Mouse (Mus musculus): ENCODE measurements around the gene Tmcc3.

The Tmcc3 gene

DNA sequence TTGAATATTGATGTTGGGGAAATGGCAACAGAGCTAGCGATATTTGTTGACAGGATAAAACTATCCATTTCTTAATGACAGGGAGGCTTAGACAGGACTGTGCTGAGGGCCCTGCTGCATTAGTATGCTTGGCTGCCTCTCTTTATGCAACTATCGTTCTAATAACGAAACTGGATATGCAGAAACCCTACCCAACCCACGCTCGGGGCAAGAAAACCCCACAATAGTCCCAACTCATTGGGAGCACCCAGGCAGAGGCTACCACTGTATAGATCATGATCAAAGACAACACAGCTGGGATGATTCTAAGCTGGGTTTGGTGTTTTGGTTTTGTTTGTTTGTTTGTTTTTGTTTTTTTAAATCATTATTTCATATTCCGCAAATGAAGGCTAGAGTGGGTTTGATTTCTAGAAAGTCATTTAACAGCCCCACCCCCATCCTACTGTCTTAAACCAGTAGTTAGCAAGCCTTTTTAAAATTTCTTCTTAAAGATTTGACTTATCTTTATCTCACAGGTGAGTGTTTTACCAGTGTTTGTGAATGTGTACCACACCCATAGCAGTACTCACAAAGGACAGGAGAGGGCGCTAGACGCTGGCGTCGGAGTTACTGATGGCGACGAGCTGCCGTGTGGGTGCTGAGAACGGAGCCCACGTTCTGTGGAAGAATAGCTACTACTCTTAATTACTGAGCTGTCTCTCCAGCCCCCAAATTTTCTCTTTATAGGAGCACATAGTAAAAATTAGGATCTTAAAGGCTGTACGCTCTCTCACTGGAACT, 20.8 kb downstream of the Tmcc3 start:
- DNase-seq, result no peak

DNA sequence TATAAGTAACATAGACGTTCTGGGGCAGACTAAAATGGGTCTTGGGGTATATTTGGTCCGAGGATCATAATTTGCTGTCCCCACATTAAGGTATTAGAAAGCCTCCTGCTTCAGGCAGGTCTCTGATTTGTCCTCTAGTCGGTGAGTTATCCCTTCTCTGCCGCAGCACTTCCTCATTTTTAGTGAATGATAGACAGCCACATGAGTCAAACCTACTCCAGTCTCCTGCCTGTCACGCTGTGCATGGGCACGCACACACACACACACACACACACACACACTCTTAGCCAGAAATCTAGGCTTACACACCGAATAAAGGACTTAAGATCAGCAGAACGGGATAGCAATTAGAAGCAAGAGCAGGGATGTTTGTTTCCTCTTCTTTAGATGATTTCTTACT, 21.6 kb downstream of the Tmcc3 start:
- no peak for DNase-seq

DNA sequence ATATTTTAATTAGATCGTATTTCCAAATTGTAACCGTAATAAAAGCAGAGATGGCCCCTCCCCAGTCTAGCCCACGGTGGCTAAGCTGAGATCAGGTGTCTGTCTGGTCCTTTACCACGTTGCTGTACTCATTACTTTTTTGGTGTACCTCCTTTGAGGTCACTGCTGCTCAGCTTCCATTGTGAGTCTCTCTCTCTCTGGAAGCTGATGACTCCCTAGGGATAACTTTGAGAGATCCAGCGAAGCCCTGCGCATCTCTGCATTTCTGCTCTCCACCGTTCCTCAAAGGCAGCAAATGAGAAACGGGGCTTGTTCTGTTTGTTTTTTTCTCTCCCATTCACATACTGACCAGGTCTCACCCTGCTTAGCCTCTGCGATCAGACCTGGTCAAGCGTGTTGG, 23.3 kb downstream of the Tmcc3 start:
- DNase-seq, result no peak

DNA sequence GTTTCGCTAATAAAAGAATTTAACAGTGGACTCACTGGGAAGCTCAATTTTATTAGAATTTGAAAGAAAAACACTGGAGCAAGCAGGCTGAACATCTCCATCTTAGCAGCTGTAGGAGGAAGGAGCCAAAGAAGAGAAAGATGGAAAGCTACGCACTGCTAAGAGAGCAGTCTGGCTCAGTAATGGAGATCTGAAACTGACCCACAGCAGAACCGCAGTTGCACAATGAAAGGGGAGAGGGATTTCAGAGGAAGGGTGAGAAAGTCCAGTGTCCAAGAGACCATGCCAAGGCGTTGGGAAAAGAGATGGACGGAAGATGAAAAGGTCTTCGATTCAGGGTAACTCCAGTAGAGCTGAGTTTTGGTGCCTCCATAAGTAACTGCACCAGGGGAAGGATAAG, 24.3 kb downstream of the Tmcc3 start:
- DNase-seq, result no peak

DNA sequence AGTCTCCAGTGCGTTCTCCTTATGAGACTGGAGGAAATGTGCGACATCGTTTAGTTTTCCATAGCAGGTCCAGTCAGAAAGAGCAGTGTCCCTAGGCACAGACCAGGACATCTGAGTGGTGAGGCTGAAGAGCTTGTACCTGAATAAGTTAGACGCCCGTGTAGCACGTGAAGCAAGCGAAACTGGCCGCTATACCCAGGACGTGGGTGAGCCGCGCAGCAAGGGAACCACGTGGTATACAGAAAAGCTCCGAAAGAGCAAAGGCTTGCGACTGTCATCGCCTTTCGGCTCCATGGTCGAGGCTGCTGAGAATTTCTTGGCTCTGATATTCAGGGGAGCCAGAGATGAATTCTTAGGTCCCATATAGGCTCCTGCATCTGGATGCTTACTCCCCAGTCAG, 29.8 kb downstream of the Tmcc3 start:
- no peak for DNase-seq

DNA sequence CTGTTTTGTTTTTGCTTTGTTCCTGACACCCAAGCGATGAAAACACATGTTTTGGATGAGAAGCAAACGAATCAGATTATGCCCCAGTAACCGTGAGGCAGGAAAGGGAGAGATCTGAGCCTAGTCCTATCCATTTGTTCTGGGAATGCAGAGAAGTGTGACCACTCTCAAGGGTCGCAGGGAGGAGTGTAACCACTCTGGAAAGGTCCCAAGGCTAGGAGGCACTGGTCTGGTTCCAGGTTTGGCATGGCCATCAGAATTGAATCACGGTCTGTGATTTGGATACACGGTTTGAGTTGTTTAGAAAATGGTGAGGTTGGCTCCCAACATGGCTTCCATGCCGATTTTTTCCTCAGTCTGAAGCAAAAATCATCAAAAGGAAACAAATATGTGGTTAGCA, 30.5 kb downstream of the Tmcc3 start:
- DNase-seq, result no peak

DNA sequence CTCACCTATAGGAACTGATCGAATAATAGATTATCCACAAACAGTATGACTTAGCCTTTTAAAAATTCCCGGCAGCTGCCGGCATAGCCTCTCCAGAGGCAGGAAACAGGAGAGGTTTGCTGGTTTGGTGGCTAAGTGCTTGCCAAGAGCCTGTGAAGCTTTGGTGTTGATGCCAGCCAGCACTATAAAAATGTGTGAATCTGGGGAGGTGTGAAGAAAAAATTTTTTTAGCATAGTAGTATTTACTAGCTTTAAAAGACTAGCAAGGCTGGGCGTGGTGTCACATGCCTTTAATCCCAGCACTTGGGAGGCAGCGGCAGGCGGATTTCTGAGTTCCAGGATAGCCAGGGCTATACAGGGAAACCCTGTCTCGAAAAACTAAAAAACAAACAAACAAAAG, 31.8 kb downstream of the Tmcc3 start:
- no peak for DNase-seq

DNA sequence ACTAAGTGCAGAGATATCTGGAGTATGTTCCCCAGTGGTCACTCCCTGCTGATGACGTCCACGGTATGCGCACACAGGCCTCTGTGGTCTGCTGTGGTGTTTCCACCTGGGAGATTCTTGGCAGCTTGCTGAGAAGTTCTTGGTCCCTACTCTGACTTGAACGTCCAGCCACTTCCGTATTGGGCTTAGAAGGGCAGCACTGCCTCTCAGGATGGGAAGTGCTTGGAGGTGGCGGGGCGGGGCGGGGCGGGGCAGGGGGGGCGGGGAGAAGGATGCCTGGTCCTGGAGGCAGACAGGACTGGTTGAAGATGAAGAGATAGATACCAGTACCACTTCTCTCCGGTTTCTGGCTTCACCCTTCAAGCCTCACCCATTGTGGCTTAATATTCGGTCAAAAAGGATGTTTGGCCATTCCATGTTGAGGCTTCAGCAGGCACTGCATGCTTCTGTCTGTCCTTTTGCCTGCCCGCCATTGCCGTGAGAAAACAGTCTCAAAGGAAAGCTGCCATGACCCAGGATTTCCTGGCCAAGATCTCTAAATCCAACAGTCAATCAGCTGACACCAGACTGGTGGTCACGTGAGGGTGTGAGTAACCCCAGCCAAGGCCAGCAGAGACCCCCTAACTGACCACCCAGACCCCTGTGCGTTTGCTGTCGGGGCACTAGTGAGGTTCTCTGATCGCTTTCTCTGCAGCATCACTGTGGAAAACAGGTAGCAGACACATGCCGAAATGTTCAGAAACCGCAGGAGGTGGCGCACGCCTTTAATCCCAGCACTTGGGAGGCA, 33.1 kb downstream of the Tmcc3 start:
- DNase-seq, result no peak

DNA sequence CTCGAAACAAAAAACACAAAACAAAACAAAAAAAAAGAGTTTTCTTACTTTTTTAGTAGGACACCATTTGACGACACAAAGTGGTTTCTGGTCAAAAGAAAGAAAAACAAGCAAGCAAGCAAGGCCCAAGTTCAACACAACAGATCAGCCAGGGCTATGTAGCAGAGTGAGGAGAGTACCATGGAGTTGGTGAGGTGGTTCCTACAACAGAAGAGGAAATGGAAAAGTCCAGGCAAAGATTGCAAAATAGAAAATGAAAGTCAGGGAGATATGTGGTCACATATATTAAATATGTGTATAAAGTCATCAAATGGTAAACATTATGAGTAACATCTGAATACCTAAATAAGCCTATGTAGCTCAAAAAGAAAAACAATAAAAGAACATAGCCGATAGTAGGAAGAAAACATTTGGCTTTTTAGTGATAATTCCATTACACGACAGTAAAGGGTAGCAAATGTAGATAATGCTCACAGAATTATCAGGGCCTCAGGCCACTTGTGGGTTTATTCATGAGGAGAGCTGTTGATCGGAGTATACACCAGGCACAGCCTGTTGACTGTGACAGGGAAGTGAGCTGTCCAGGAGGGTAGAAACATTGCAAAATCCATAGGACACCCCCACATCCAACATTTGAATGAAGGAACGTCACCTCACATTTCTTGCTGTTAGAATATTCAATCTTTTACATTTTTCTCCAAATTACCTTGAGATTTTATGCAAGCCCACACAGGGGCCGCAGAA, 33.9 kb downstream of the Tmcc3 start:
- no peak for DNase-seq

DNA sequence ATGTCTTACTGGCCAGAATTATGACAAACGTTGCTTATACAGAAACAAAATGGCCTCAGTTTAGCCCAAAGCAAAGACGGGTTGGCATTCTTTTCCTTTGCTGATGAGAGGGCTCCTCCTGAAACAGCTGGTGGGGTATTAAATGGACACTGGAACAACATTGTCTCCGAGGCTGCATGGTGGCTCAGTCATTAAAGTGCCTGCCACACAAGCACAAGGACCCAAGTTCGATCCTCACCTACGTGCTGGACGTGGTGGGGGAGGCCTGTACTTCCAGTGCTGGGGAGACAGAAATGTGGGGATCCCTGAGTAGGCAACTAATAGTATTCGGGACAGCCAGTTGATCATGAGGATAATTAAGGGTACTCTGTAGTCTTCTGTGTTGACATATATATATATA, 34.8 kb downstream of the Tmcc3 start:
- no peak for DNase-seq

DNA sequence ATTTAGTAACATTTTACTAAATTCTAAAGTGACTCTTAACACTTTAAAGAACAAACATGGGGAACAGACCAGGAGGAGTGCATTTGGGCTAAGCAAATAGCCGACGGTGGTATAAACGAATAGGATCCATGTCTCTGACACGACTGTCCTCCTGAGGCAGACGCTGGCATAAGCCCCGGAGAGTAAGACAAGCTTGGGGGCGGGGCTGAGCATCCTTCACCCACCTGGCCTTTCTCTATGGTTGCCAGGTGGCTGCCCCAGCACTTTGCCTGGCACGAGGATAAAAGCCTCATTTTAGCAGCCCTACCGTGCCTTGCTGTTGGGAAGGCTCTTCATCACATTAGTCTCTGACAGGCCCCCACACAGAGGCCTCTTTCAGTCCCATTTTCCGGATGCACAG, 35.5 kb downstream of the Tmcc3 start:
- no peak for DNase-seq

DNA sequence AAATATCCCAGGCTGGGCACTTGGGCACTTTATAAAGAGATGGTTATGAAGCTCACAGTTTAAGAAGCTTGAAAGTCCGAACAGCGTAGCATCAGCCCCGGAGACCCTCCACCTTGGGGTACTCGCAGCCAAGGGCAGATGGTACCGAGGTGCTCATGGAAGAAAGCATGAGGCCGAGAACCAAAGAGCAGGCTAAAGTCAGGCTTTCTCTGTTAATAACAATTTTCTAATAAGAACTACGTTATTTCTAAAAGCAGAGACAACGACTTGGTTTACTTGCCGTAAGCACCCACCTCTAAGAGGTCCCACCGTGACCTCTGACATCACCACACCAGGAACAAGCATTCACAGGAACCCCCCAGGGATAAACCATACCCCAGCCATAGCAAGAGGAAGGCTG, 36.2 kb downstream of the Tmcc3 start:
- DNase-seq, result no peak

DNA sequence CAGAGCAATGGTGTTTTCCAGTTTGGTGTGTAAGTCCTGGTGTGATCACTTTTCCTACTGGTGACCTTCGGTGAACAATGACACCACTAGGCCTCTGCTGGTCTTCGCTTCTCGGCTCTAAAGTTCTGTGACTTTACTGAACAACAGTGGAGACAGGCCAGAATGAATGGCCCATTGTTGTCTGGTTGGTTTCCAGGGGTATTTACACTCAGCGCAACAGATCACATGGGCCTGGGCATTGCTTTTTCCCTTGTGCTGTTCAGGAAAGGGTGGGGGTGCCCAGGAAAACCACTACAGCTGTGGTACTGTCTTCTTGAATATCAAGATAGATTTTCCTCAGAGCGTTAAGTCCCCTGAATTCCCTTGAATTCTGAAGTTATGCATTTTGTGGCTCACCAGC, 38.5 kb downstream of the Tmcc3 start:
- DNase-seq, result peak; percentile 61

DNA sequence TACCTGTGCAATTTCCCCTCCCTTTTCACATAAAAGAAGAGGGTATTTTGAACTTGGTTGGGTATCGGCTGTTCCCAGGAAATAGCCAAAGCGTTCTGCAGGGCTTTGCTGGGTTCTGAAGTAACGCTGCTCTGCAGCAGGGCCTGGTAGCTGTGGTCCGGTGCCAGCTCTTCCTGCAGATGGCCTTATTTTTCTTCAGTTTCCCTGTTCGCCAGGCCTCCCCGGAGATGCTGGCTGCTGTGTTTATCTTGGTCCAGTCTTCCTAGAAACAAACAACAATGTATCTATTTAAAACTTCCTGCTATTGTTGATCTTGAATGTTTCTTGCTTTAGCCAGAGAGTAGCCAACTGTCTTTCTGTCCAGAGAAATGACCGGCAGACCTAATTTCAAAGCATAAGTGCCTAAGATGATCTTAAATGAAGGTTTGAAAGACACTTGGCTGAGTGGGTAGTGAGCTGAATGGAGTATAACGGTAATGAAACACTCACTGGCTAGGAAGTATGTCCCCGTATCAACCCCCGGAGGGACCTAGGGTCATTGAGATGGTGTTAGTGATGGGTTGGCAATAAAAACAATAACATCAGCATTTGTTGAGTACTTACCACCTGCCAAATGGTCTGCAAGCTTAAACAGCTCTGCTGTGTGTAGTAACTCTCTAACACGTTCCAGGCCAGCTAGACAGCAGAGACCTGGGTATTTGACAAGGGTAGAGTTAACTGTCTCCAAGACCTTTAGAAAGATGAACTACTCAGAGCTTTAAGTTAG, 39.3 kb downstream of the Tmcc3 start:
- DNase-seq, result peak; percentile 65

DNA sequence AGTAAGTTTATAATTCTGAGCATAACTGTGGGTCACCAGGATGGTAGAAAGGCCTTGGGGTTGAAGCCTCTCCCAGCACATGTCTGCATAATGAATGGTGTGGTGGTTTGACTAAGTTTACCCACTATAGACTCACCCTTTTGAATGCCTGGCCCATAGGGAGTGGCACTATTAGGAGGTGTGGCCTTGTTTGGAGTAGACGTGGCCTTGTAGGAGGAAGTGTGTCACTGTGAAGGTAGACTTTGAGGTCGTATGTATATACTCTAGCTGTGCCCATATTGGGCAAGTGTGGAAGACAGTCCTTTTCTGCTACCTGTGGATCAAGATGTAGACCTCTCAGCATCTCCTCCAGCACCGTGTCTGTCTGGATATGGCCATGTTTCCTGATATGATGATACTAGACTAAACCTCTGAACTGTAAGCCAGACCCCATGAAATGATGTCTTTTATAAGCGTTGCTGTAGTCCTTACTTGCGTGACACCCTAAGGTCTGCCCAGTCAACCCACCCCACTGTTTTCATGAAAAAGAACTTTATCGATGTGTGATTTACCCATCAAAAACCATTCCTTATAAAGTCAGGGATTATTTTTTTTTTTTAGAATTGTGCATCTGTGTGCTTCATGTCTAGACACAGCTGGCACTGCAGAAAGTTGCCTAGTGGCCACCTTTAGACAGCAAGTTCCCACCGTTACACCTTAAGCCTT, 40.6 kb downstream of the Tmcc3 start:
- DNase-seq, result no peak

DNA sequence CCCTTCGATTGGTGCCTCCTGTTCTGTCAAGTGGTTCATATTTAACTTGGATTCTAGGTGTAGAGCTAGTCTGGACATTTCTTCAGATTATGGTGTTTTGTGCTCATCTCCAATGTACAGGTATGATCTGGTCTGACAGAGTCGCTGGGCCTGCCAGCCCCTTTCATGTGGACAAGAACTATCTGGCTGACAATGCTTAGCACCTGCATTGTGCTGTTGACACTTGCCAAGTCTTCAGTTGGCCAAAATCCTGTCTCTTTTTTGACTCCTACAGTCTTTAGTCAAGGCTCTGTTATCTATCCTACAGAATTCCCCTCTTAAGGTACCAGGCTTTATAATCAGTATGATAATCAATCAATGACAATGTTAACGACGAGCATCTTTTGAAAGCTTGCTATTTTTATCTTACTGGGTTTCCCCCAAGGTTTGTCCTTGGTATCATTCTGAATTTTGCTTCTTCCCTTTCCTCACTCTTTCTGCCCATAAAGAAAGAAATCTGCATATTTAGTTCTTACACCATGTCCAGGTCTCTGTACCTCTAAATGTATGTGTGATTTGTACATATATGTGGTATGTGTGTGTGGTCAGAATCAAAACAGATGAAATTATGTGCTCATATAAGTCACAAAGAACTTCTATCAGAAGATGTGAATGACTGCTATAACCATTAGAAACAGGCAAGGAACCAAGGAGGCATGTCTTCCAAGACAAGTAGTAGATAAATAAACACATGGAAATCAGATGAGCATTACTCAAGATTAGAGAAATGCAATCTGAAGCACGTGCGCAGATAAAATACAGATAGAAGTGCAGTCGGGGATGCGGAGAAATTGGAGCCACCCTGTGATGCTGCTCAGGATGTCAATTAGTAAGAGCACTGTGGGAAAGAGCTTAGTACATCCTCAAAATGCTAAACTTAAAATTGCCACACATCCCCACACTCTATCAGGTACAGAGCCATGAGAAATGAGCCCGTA, 41.4 kb downstream of the Tmcc3 start:
- no peak for DNase-seq

DNA sequence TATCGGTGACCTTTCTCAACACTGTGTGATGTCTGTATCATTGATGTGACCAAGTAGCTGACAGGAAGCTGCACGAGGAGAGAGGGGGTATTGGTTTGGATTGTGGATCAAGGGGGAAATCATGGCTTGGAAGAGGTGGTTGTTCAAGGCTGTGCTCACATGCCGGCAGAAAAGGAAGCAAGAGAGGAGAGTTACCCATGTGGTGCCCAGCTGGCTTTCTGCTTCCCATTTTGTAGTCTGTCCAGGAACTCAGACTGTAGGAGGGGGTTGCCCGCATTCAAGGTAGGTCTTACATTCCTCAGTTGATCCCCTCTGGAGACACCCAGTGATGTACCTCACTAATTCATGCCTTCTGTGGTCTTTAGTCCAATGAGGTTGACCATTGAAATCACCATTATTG, 42.3 kb downstream of the Tmcc3 start:
- DNase-seq, result peak; percentile 27

DNA sequence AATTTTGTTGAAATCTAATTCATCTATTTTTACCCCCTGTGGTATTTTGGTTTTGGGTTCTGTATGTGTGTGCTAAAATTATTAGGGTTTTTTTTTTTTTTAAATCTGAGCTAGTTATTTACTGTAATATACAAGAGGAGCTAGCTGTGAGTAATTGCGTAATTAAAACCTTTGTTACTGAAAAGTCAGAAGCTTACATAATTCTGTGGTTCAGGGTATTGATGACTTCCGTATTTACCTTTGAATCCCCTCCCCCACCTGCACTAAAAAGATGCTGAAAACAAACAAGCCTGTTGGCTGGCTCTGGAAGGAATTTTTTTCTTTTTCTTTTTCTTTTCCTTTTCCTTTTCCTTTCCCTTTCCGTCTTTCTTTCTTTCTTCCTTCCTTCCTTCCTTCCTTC, 42.7 kb downstream of the Tmcc3 start:
- peak; percentile 42 for DNase-seq

DNA sequence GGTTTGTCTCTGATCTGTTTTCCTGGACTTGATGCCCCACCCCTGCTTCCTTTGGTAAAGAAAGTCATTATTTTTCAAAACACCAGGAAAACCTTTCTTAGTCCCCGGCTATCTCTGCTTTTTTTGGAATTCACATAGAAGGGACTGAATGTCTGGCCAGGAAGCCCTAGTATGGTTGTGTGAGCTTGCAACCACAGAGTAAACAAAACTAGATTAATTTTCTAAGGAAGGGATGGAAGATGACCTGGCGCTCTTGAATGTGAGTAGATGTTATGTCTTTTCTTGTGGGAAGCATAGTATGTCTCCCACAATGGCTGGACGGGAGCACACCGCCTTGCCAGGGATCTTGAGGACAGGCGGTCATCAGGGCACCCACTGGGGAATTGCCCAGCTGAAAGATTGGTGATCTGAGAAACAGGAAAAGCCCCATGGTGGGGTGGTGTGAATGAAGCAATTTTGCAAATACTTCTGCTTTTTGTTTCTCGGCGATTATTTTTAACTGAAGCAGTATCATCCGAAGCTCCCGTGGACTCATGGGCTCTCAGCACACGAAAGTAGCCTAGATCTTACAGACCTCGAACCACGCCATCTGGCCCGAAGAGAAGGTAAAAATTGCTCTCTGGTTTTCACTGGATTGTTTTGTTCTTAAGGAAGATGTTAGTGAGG, 44.9 kb downstream of the Tmcc3 start:
- peak; percentile 33 for DNase-seq

DNA sequence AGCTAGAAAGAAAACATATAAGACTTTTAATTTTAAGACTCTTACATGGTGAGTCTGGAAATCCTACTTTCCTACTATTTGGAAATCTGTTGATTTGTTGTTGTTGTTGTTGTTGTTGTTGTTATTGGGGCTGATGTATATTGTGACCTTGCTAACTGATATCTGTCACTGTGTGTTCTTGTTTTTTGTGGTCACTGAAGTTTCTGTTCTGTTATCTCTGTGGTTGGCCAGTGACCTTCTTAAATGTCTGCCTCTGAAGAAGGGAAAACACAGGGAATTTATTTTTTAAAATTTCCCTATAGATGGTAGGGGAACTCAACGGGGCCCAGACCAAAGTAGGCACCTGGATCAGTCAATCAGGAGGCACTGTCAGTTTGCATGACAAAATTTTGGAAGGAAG, 48.9 kb downstream of the Tmcc3 start:
- no peak for DNase-seq

DNA sequence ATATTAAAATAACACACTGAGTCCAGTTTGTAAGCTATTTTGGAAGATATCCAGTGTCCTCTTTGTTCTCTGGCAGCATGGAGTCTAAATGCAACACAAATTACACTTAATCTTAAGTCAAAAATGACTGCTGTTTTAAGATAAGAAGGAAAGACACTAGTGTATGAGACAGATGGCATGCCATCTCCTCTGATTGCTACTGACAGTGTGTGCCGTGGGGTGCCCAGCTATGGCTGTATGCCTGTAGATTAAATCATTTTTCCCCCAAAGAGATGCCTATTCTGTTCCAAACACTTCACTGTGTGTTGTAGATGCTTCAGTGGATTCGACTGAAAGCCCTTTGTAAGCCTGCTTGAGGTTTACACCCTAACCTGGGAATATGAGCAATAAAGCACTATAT, 59.5 kb downstream of the Tmcc3 start:
- no peak for DNase-seq

Measured in lung, postnatal 36 days (tissue).